Mouse (Mus musculus) heart, embryonic 14.5 days (tissue): ENCODE data around the gene Sap30bp. TPM values are rescaled to one million over a fixed set of nuclear protein-coding genes. Genes with fewer than 3 reads are reported as not detected.
A peak's percentile ranks its signal among the peaks of the same experiment; 100 is the strongest.

Source experiments
- ATAC-seq: fragments of 200-750 bp; cut with Nextera tagmentation; 2 replicates; pipeline ENCODE4 v1.8.0; 2017; ENCODE audit warnings: low read depth, moderate TSS enrichment; ENCODE audit not compliant: insufficient number of reproducible peaks, insufficient read depth, low FRiP score
- H3K27ac ChIP-seq, 2 experiments: fragments of 200-500 bp in 1 of 2; fragments of 300-500 bp in 1 of 2; sonication (generic) in 1 of 2; replicated peaks in 1 of 2; 2 replicates each; pipeline ENCODE4 v1.5.1; 2012 to 2014; ENCODE audit warnings: low read depth in 2 of 2, low read length in 2 of 2, control low read depth in 1 of 2, mild to moderate bottlenecking in 1 of 2, mixed read lengths in 1 of 2; ENCODE audit not compliant: control insufficient read depth in 1 of 2, insufficient read depth in 1 of 2
- H3K27me3 ChIP-seq: fragments of 300-500 bp; sonication (generic); 2 replicates; pipeline ENCODE4 v1.6.1; 2014; ENCODE audit warnings: mild to moderate bottlenecking, low read length, control low read depth; ENCODE audit not compliant: control insufficient read depth, insufficient read depth
- H3K36me3 ChIP-seq: fragments of 300-500 bp; sonication (generic); 2 replicates; pipeline ENCODE4 v1.6.1; 2014; ENCODE audit warnings: mild to moderate bottlenecking, control low read depth, low read length, mixed read lengths; ENCODE audit not compliant: control insufficient read depth, insufficient read depth
- H3K4me1 ChIP-seq, 2 experiments: fragments of 200-500 bp in 1 of 2; fragments of 300-500 bp in 1 of 2; sonication (generic) in 1 of 2; 2 replicates each; pipeline ENCODE4 v1.6.1; 2012 to 2014; ENCODE audit warnings: low read length in 2 of 2, control low read depth in 1 of 2, mixed read lengths in 1 of 2; ENCODE audit not compliant: control insufficient read depth in 2 of 2, insufficient read depth in 2 of 2
- H3K4me2 ChIP-seq: fragments of 300-500 bp; sonication (generic); 2 replicates; pipeline ENCODE4 v1.6.1; 2014; ENCODE audit warnings: mild to moderate bottlenecking, low read length
- H3K4me3 ChIP-seq, 2 experiments: fragments of 200-500 bp in 1 of 2; fragments of 300-500 bp in 1 of 2; sonication (generic) in 1 of 2; 2 replicates each; pipeline ENCODE4 v1.5.1; 2012 to 2014; ENCODE audit warnings: low read length in 2 of 2, mild to moderate bottlenecking in 2 of 2, control low read depth in 1 of 2, low read depth in 1 of 2, moderate library complexity in 1 of 2; ENCODE audit not compliant: control insufficient read depth in 1 of 2, insufficient read depth in 1 of 2
- H3K9ac ChIP-seq: fragments of 300-500 bp; sonication (generic); 2 replicates; pipeline ENCODE4 v1.6.1; 2014; ENCODE audit warnings: mild to moderate bottlenecking, low read length
- H3K9me3 ChIP-seq: fragments of 300-500 bp; sonication (generic); 2 replicates; pipeline ENCODE4 v1.6.1; 2016; ENCODE audit warnings: low read length, control low read depth; ENCODE audit not compliant: control insufficient read depth
- WGBS: fragments of 180-500 bp; shearing (Covaris S2); extraction: QIAGEN DNeasy Blood & Tissue Kit; methylation state at CpG from one replicate; pipeline ENCODE4 v1.1.7; 2014; 5-methylcytosine and 5-hydroxymethylcytosine counted together
- polyA plus RNA-seq: library from polyadenylated mRNA; unstranded; fragments of >200 nt; fragmentation: Nextera tagmentation; extraction: Ambion mirVana; gene quantifications from 2 replicates; pipeline ENCODE4 v1.2.1, GENCODE M21; 2014

Sap30bp gene
- polyA plus RNA-seq, 1 experiment from 2014 or later = 22.9 TPM

DNA sequence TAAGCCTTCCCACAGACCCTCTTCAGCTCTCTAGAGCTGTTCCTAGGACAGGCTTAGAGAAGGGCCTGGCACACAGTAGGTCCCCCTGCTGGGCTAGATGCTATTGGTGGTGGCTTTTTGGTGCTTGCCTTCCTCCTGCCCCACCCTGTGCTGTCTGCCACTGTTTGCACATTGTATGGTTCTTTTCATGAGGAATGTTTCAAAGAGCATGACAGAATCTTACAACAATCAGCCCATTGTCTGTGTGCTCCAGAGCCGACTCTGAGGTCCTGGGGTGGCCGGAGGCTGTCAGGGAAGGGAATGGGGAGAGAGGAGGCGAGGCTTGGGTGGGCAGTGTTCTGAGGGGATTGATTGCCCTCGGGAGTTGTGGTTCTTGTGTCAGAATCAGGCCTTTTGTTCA lies 23.4 kb downstream of the Sap30bp start:
- H3K27me3 ChIP-seq = no peaks in the 10 kb centered on the region
- no peak for ATAC-seq
- no peak overlapping the region for H3K9ac ChIP-seq
- peaks cover 79% of the 10 kb centered on the region for H3K36me3 ChIP-seq
- no peak overlapping the region for H3K4me2 ChIP-seq
- 69% methylated on average over 4 of the region's 4 CpGs for WGBS
- H3K27ac ChIP-seq = no peak overlapping the region
- peaks cover 2 to 3% of the 10 kb centered on the region in 2 experiments; a peak in 1 of 4 replicates for H3K4me1 ChIP-seq
- no peaks in the 10 kb centered on the region for H3K9me3 ChIP-seq
- no peak overlapping the region for H3K4me3 ChIP-seq

- WGBS = 74% methylated on average over 7 of the region's 7 CpGs
- ATAC-seq = no peak
- H3K27me3 ChIP-seq = no peaks in the 10 kb centered on the region
- H3K27ac ChIP-seq = no peak overlapping the region; a peak in 1 of 4 replicates
- no peak overlapping the region for H3K9ac ChIP-seq
- H3K4me3 ChIP-seq = no peak overlapping the region
- no peaks in the 10 kb centered on the region for H3K9me3 ChIP-seq
- peaks cover 78% of the 10 kb centered on the region for H3K36me3 ChIP-seq
- peaks cover 0 to 2% of the 10 kb centered on the region in 2 experiments; a peak in 1 of 4 replicates for H3K4me1 ChIP-seq
- H3K4me2 ChIP-seq = no peak overlapping the region
These were observed 24.9 kb downstream of the Sap30bp start for GRCm38 (mm10) chr11:115957971-115958370.

DNA sequence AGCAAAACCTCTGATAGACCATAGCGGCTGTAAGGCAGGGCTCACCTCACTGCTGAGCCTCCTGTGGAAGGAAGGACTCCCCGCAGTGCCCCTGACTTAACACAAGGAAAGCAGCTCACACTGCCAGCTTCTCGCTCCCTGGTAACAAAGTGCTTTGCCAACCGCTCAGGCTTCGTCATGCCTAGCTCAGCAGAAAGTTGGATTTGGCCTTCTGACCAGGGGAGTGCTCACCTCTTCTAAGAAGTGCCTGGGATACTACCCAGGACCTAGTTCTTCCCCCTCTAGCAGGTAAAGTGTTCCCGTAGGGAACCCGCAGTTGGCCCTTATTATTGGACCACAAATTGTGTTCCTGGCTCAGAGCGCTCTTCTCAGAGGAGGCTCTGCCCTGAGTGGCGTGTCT lies 25.9 kb downstream of the Sap30bp start:
- Histone ChIP-seq H3K9ac (no peak overlapping the region), H3K4me1 (peaks cover 0 to 2% of the 10 kb centered on the region in 2 experiments; a peak in 1 of 4 replicates), H3K27ac (no peak overlapping the region), H3K4me3 (no peak overlapping the region), H3K36me3 (peaks cover 78% of the 10 kb centered on the region), H3K27me3 (no peaks in the 10 kb centered on the region), H3K9me3 (no peaks in the 10 kb centered on the region), H3K4me2 (no peak overlapping the region)
- ATAC-seq = no peak
- WGBS = 97% methylated on average over 9 of the region's 9 CpGs

DNA sequence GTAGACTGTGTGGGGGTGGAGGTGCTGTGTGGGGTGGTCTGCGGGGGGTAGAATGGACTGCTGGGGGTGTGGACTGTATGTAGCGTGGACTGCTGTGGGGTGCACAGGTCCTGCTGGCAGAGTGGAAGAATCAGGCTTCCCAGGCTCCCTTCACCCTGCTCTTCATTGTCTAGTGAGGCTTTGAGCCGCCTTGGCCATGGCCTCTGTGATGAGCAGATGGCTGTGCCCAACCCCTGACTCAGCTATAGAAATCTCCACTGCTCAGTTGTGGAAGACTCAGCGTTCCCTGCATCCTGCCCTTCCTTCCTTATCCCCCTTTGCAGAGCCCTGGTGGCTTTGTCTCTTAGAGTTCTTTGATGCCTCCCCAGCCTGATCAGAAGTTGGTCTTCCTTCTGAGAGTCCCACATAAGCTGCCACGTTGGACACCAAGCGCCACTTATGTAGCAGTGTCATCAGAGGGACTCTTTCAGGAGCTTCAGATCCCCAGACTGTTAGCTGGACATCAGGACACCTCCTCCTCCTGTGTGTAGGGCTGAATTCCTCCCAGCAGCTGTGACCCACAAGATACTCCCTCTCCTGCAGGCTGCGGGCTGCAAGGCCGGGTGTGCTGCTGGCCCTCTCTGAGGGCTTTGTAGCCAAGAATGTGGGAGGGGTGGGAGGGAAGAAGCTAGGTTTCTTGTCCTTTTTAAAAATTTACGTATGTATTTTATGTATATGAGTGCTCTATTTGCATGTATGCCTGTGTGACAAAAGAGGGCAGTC lies 29.8 kb downstream of the Sap30bp start:
- WGBS = 91% methylated on average over 9 of the region's 9 CpGs
- Histone ChIP-seq H3K4me1 (peaks cover 2 to 10% of the 10 kb centered on the region in 2 experiments; a peak in 3 of 4 replicates), H3K27me3 (no peaks in the 10 kb centered on the region), H3K4me3 (no peak overlapping the region), H3K36me3 (peaks cover 84% of the 10 kb centered on the region), H3K9me3 (no peaks in the 10 kb centered on the region), H3K4me2 (no peak overlapping the region), H3K9ac (no peak overlapping the region), H3K27ac (no peak overlapping the region)
- no peak for ATAC-seq

GRCm38 (mm10) chr11:115964977-115965604 lies 32.0 kb downstream of the Sap30bp start:
- Histone ChIP-seq H3K36me3 (peaks cover 70% of the 10 kb centered on the region), H3K9ac (no peak overlapping the region), H3K4me2 (no peak overlapping the region), H3K27ac (peak overlapping the region; percentile 9 to 65), H3K4me1 (peaks cover 6 to 10% of the 10 kb centered on the region in 2 experiments; a peak in 3 of 4 replicates), H3K27me3 (no peaks in the 10 kb centered on the region), H3K4me3 (no peak overlapping the region), H3K9me3 (no peaks in the 10 kb centered on the region)
- WGBS = 62% methylated on average over 10 of the region's 10 CpGs
- peak; percentile 63; the same call in 1 of the 2 replicates for ATAC-seq

- Histone ChIP-seq H3K9ac (no peak overlapping the region), H3K9me3 (no peaks in the 10 kb centered on the region), H3K4me2 (no peak overlapping the region), H3K27ac (no peak overlapping the region), H3K36me3 (peaks cover 32% of the 10 kb centered on the region), H3K4me1 (peaks cover 6 to 10% of the 10 kb centered on the region in 2 experiments; a peak in 3 of 4 replicates), H3K27me3 (peaks cover 8% of the 10 kb centered on the region), H3K4me3 (no peak overlapping the region)
- ATAC-seq = no peak
- WGBS = 49% methylated on average over 5 of the region's 5 CpGs
These were observed 35.8 kb downstream of the Sap30bp start for GRCm38 (mm10) chr11:115968731-115969405.

GRCm38 (mm10) chr11:115970006-115970673 lies 37.1 kb downstream of the Sap30bp start:
- no peak overlapping the region for H3K27ac ChIP-seq
- H3K4me1 ChIP-seq = peaks cover 8 to 11% of the 10 kb centered on the region in 2 experiments; a peak in 3 of 4 replicates
- no peak overlapping the region for H3K4me2 ChIP-seq
- ATAC-seq = no peak
- no peaks in the 10 kb centered on the region for H3K9me3 ChIP-seq
- 62% methylated on average over 15 of the region's 15 CpGs for WGBS
- no peak overlapping the region for H3K4me3 ChIP-seq
- H3K9ac ChIP-seq = no peak overlapping the region
- peaks cover 20% of the 10 kb centered on the region for H3K36me3 ChIP-seq
- H3K27me3 ChIP-seq = peaks cover 20% of the 10 kb centered on the region
